Mouse (Mus musculus) liver, embryonic 14.5 days (tissue): ENCODE measurements around the gene Lhx1.

Experiments used
- CTCF ChIP-seq: IDR thresholded peaks from 2 replicates; pipeline ENCODE4 v1.5.1; 2016; ENCODE audit warnings: antibody characterized with exemption, low read depth, control low read depth
- EP300 ChIP-seq: IDR thresholded peaks from 2 replicates; pipeline ENCODE4 v1.6.1; 2016; ENCODE audit warnings: antibody characterized with exemption, low read depth

GRCm38 (mm10) chr11:84521071-84521390, 4.3 kb downstream of the Lhx1 start:
- TF ChIP-seq CTCF (no peak), EP300 (no peak)
